Mouse (Mus musculus): ENCODE measurements around the gene Gimap5.

GRCm38 (mm10) chr6:48737053-48737452 is 8.9 kb upstream of the Gimap5 start:
- TF ChIP-seq CHD2 (IDR thresholded peaks at IDR 0.05; ENCODE audit: low read depth, low read length) (no peak), ZC3H11A (IDR thresholded peaks at IDR 0.05; ENCODE audit: borderline replicate concordance, low read depth, low read length) (no peak), MAFK (IDR thresholded peaks at IDR 0.05; ENCODE audit: insufficient read depth, low read depth, low read length) (no peak), ZNF384 (IDR thresholded peaks at IDR 0.05; ENCODE audit: low read depth, low read length) (no peak), HCFC1 (IDR thresholded peaks at IDR 0.05; ENCODE audit: borderline replicate concordance, insufficient read depth, low read length) (no peak)

Measured in ES-E14 (cell line).